In the genomic region with DNA sequence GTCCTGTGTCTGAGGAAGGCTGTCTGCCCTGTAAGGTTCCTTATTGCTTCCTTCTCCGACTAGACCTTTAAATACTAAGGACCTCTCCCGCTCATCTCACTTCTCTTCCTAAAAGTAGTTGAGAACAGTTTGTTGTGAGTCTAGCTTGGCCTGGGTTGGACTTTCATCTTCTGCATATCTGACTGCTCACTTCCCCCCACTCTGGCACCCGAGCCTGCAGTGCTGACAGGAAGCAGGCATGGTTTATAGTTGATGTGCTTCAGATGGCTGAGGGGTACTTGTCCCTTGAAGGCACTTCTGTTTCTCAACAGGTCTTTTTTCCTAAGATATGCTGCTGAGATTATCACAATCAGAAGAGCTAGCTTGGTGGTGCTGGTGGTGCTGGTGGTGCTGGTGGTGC, we compare ENCODE assay signal across 8 mouse cellular contexts. TPM values are rescaled to one million over a fixed set of nuclear protein-coding genes. Genes with fewer than 3 reads are reported as not detected.
DNase-seq lines count a peak whose midpoint lies in the region; ATAC-seq and TF ChIP-seq lines count a peak whose summit lies in the region.
"Had no signal": no experiment of that assay in that cellular context is flagged by ENCODE, and none has a peak within 500 bp of the region (broad histone marks: within the 10 kb centered on the region; RNA-seq: fewer than 3 reads in every experiment).

No protein-coding gene starts in this region.

- peak; percentile 53 for ATAC-seq in megakaryocyte, adult 5-6 weeks (ENCODE audit: poor library complexity, severe bottlenecking)

- no peak overlapping the region for H3K27ac ChIP-seq in liver, adult 2 months (replicated peaks; ENCODE audit: insufficient read depth, low read depth, low read length)
- H3K27ac ChIP-seq in brown adipose tissue, adult 24 weeks (replicated peaks; ENCODE audit: low read depth, low read length): peak overlapping the region; percentile 36; the same call in 1 of the 2 replicates
- H3K27ac ChIP-seq: lung, embryonic 15.5 days had no signal

- H3K4me3 ChIP-seq in liver, adult 2 months (ENCODE audit: insufficient read depth, low read depth, low read length): no peak overlapping the region
- H3K4me3 ChIP-seq in brown adipose tissue, adult 24 weeks (ENCODE audit: insufficient read depth, low read depth, low read length): no peak overlapping the region
- H3K4me3 ChIP-seq: lung, embryonic 15.5 days had no signal

- H3K36me3 ChIP-seq in liver, adult 2 months (ENCODE audit: control insufficient read depth, insufficient read depth, low read length): no peaks in the 10 kb centered on the region
- H3K36me3 ChIP-seq: lung, embryonic 15.5 days had no signal

- WGBS in liver, adult 2 months: 30% methylated on average over 3 of the region's 3 CpGs

- peaks cover 40% of the 10 kb centered on the region; the same call in 1 of the 2 replicates for H3K79me2 ChIP-seq in liver, adult 2 months (ENCODE audit: control insufficient read depth, insufficient read depth, low read length)

- no peaks in the 10 kb centered on the region for H3K27me3 ChIP-seq in liver, adult 2 months (ENCODE audit: control insufficient read depth, insufficient read depth, low read length)
- H3K27me3 ChIP-seq: lung, embryonic 15.5 days had no signal

- peaks cover 15% of the 10 kb centered on the region; the same call in 1 of the 2 replicates for H3K4me1 ChIP-seq in liver, adult 2 months (ENCODE audit: control insufficient read depth, insufficient read depth, low read length)
- H3K4me1 ChIP-seq in brown adipose tissue, adult 24 weeks (ENCODE audit: control insufficient read depth, insufficient read depth, insufficient read length, low read length): peaks cover 3% of the 10 kb centered on the region

- H3K9ac ChIP-seq in liver, adult 2 months (ENCODE audit: low read depth, low read length): no peak overlapping the region
- H3K9ac ChIP-seq: lung, embryonic 15.5 days had no signal

- peak; percentile 26 for DNase-seq in liver, adult 2 months (ENCODE audit: extremely low read depth, low read depth, low spot score)
- no peak for DNase-seq in liver
- DNase-seq in thymus, postnatal 36 days: peak; percentile 48 to 63
- DNase-seq in cerebellum, adult 11-12 months: no peak
- DNase-seq in lung, postnatal 10 days: no peak

- TF ChIP-seq CTCF in liver, adult 2 months (IDR thresholded peaks at IDR 0.05; ENCODE audit: low read depth, low read length): no peak

- no peak for TF ChIP-seq POLR2A in liver, adult 2 months (IDR thresholded peaks at IDR 0.05; ENCODE audit: extremely low read depth, insufficient read depth, low read length)

RNA-seq across cellular contexts. Expression of a gene that starts 2.6 kb away (rescaled TPM):
- 30.1 and 41.2 TPM in 2 replicates for total RNA-seq in liver, adult 2 months (2014; rRNA removed)
- 46.7 and 48.8 TPM in 2 replicates for polyA plus RNA-seq in liver, adult 2 months (2012; rRNA removed)
- polyA plus RNA-seq in brown adipose tissue, adult 24 weeks (2012; ENCODE audit: insufficient read depth, insufficient read length, missing spikeins): 27.0 and 49.5 TPM in 2 replicates
- total RNA-seq in megakaryocyte, adult 5-6 weeks (2015): 38.8 and 39.4 TPM in 2 replicates
- 37.0 and 38.3 TPM in 2 replicates for total RNA-seq in megakaryocyte, adult 5-6 weeks (2017)

RNA-seq across cellular contexts. Expression of a gene that starts 41.3 kb away (rescaled TPM):
- 0.09 and 0.20 TPM in 2 replicates for total RNA-seq in liver, adult 2 months (2014; rRNA removed)
- 0.06 TPM in 1 of 2 replicates, not detected in the other for polyA plus RNA-seq in liver, adult 2 months (2012; rRNA removed)
- not detected in 2 replicates for polyA plus RNA-seq in brown adipose tissue, adult 24 weeks (2012; ENCODE audit: insufficient read depth, insufficient read length, missing spikeins)
- total RNA-seq in megakaryocyte, adult 5-6 weeks (2015): 0.21 and 0.33 TPM in 2 replicates
- 0.22 and 0.28 TPM in 2 replicates for total RNA-seq in megakaryocyte, adult 5-6 weeks (2017)

Comparison
In these comparisons a context has a peak if more than half of its experiments do, and no peak if none do; other contexts are left out.
1. DNase-seq: peak in liver, adult 2 months (single experiment) and thymus, postnatal 36 days (2 of 2); none in liver (single experiment), cerebellum, adult 11-12 months (single experiment) and lung, postnatal 10 days (single experiment).